Mouse (Mus musculus): ENCODE measurements at regions not wholly inside any gene's neighbourhood (a gene's known extent, or its start where the extent isn't known, plus 50 kb on each side); places are given as distances from the start of the nearest gene placed in this dataset.

GRCm38 (mm10) chr9:61627801-61628574 is 255.8 kb downstream of the Tle3 start:
- DNase-seq (ENCODE audit: low spot score) = no peak

- DNase-seq (ENCODE audit: low spot score) = no peak
Measured at GRCm38 (mm10) chr9:61622933-61623332, 250.8 kb downstream of the Tle3 start.

- DNase-seq (ENCODE audit: low spot score) = no peak
Measured at GRCm38 (mm10) chr9:61621939-61622338, 249.8 kb downstream of the Tle3 start.

GRCm38 (mm10) chr9:61620786-61621185 is 248.6 kb downstream of the Tle3 start:
- DNase-seq (ENCODE audit: low spot score) = no peak

- no peak for DNase-seq (ENCODE audit: low spot score)
Measured at GRCm38 (mm10) chr9:61620105-61620504, 247.9 kb downstream of the Tle3 start.

GRCm38 (mm10) chr9:61618510-61619249 is 246.5 kb downstream of the Tle3 start:
- DNase-seq (ENCODE audit: low spot score) = peak; percentile 16

- no peak for DNase-seq (ENCODE audit: low spot score)
Measured at GRCm38 (mm10) chr9:61617979-61618378, 245.8 kb downstream of the Tle3 start.

GRCm38 (mm10) chr9:61615556-61615955 is 243.4 kb downstream of the Tle3 start:
- no peak for DNase-seq (ENCODE audit: low spot score)

- no peak for DNase-seq (ENCODE audit: low spot score)
Measured at GRCm38 (mm10) chr9:61607576-61607975, 235.4 kb downstream of the Tle3 start.

- no peak for DNase-seq (ENCODE audit: low spot score)
Measured at GRCm38 (mm10) chr9:61602353-61602978, 230.3 kb downstream of the Tle3 start.

GRCm38 (mm10) chr9:61601911-61602310 is 229.7 kb downstream of the Tle3 start:
- no peak for DNase-seq (ENCODE audit: low spot score)

- no peak for DNase-seq (ENCODE audit: low spot score)
Measured at GRCm38 (mm10) chr9:61597287-61597686, 225.1 kb downstream of the Tle3 start.

GRCm38 (mm10) chr9:61596410-61597108 is 224.4 kb downstream of the Tle3 start:
- no peak for DNase-seq (ENCODE audit: low spot score)

GRCm38 (mm10) chr9:61595170-61595967 is 223.2 kb downstream of the Tle3 start:
- no peak for DNase-seq (ENCODE audit: low spot score)

GRCm38 (mm10) chr9:61593991-61594390 is 221.8 kb downstream of the Tle3 start:
- DNase-seq (ENCODE audit: low spot score) = no peak

GRCm38 (mm10) chr9:61589727-61590299 is 217.6 kb downstream of the Tle3 start:
- no peak for DNase-seq (ENCODE audit: low spot score)

- no peak for DNase-seq (ENCODE audit: low spot score)
Measured at GRCm38 (mm10) chr9:61583281-61584072, 211.3 kb downstream of the Tle3 start.

- DNase-seq (ENCODE audit: low spot score) = no peak
Measured at GRCm38 (mm10) chr9:61581046-61581445, 208.9 kb downstream of the Tle3 start.

GRCm38 (mm10) chr9:61578255-61578654 is 206.1 kb downstream of the Tle3 start:
- DNase-seq (ENCODE audit: low spot score) = no peak

- DNase-seq (ENCODE audit: low spot score) = peak; percentile 76
Measured at GRCm38 (mm10) chr9:61573634-61574359, 201.6 kb downstream of the Tle3 start.

Data from layer of hippocampus, adult 11-12 months (tissue).